Mouse (Mus musculus): Measurements from ENCODE around the gene Slc25a19. TPM values are rescaled to one million over a fixed set of nuclear protein-coding genes. Genes with fewer than 3 reads are reported as not detected.

The Slc25a19 gene
- 58.5 TPM for polyA plus RNA-seq (2015; fragmentation: Illumina TruSeq; extraction: RNeasy Lipid Tissue Mini Kit (QIAGEN cat#74804); ENCODE audit: insufficient read depth, low replicate concordance)

GRCm38 (mm10) chr11:115627705-115628464 is at the start of gene Slc25a19:
TSS of gene Slc25a19 (minus strand) at chr11:115628295.

DNA sequence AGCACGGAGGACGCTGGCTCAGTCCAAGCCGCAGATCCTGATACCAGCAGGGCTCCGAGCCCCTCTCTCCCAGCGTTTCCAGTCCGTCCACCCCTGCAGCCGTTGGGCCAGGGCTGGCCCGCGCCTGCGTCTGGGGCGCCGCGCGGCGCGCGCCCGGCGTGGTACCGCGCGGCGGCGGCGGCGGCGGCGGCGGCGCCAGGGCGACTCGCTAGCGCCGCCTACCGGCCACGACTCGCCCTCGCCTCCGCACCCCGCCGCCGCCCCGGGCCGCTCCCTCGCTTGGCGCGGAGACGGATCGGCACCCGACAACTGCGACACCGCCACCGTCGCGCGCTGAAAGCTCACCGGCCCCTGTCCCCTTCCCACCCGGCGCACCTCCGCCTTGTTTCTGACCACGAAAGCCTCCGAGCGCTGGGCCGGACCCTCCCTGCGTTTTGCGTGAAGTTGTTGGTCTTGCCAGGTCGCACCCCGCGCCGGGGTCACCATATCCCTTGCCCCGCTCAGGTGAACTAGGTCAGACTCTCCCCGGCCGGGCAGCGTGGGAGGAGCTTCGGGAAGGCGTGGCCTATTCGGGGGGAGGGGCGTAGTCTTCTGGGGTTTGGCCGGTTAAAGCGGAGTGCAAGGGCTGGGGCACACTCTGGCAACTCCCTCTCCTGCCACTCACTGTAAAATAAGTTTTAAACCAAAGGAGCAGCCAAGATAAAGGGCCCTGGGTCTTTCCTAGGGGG is 15.5 kb downstream of the Slc25a19 start, which contains the start of gene Mif4gd:
Gene Mif4gd, minus strand, starts transcription at position 560 of the 728 bp plus-strand sequence.

GRCm38 (mm10) chr11:115603476-115604303 is 24.4 kb downstream of the Slc25a19 start, which contains the start of the genes Mrps7 and Gga3:
TSS of gene Mrps7 (plus strand) at chr11:115603925.
TSS of gene Gga3 (minus strand) at chr11:115604051.

Other genes with a start within 250 kb of the Slc25a19 start
- 3.0 TPM for gene Cdr2l, start 246.4 kb downstream of the Slc25a19 start, polyA plus RNA-seq (2015; fragmentation: Illumina TruSeq; extraction: RNeasy Lipid Tissue Mini Kit (QIAGEN cat#74804); ENCODE audit: insufficient read depth, low replicate concordance)
- gene Mrpl58, start 224.5 kb downstream of the Slc25a19 start, polyA plus RNA-seq (2015; fragmentation: Illumina TruSeq; extraction: RNeasy Lipid Tissue Mini Kit (QIAGEN cat#74804); ENCODE audit: insufficient read depth, low replicate concordance): 64.5 TPM
- gene Atp5h, start 208.3 kb downstream of the Slc25a19 start, polyA plus RNA-seq (2015; fragmentation: Illumina TruSeq; extraction: RNeasy Lipid Tissue Mini Kit (QIAGEN cat#74804); ENCODE audit: insufficient read depth, low replicate concordance): 558 TPM
- gene Kctd2, start 208.2 kb downstream of the Slc25a19 start, polyA plus RNA-seq (2015; fragmentation: Illumina TruSeq; extraction: RNeasy Lipid Tissue Mini Kit (QIAGEN cat#74804); ENCODE audit: insufficient read depth, low replicate concordance): 34.0 TPM
- gene Trim80, start 187.8 kb downstream of the Slc25a19 start, polyA plus RNA-seq (2015; fragmentation: Illumina TruSeq; extraction: RNeasy Lipid Tissue Mini Kit (QIAGEN cat#74804); ENCODE audit: insufficient read depth, low replicate concordance): not detected
- gene Slc16a5, start 165.8 kb downstream of the Slc25a19 start, polyA plus RNA-seq (2015; fragmentation: Illumina TruSeq; extraction: RNeasy Lipid Tissue Mini Kit (QIAGEN cat#74804); ENCODE audit: insufficient read depth, low replicate concordance): 6.9 TPM
- 16.0 TPM for gene Armc7, start 152.6 kb downstream of the Slc25a19 start, polyA plus RNA-seq (2015; fragmentation: Illumina TruSeq; extraction: RNeasy Lipid Tissue Mini Kit (QIAGEN cat#74804); ENCODE audit: insufficient read depth, low replicate concordance)
- gene Nt5c, start 136.4 kb downstream of the Slc25a19 start, polyA plus RNA-seq (2015; fragmentation: Illumina TruSeq; extraction: RNeasy Lipid Tissue Mini Kit (QIAGEN cat#74804); ENCODE audit: insufficient read depth, low replicate concordance): 60.8 TPM
- gene Jpt1, start 113.9 kb downstream of the Slc25a19 start, polyA plus RNA-seq (2015; fragmentation: Illumina TruSeq; extraction: RNeasy Lipid Tissue Mini Kit (QIAGEN cat#74804); ENCODE audit: insufficient read depth, low replicate concordance): 133 TPM
- 663 TPM for gene Sumo2, start 92.0 kb downstream of the Slc25a19 start, polyA plus RNA-seq (2015; fragmentation: Illumina TruSeq; extraction: RNeasy Lipid Tissue Mini Kit (QIAGEN cat#74804); ENCODE audit: insufficient read depth, low replicate concordance)
- 89.0 TPM for gene Nup85, start 63.9 kb downstream of the Slc25a19 start, polyA plus RNA-seq (2015; fragmentation: Illumina TruSeq; extraction: RNeasy Lipid Tissue Mini Kit (QIAGEN cat#74804); ENCODE audit: insufficient read depth, low replicate concordance)
- gene Mrps7, start 24.4 kb downstream of the Slc25a19 start, polyA plus RNA-seq (2015; fragmentation: Illumina TruSeq; extraction: RNeasy Lipid Tissue Mini Kit (QIAGEN cat#74804); ENCODE audit: insufficient read depth, low replicate concordance): 23.8 TPM
- 52.1 TPM for gene Gga3, start 24.2 kb downstream of the Slc25a19 start, polyA plus RNA-seq (2015; fragmentation: Illumina TruSeq; extraction: RNeasy Lipid Tissue Mini Kit (QIAGEN cat#74804); ENCODE audit: insufficient read depth, low replicate concordance)
- 145 TPM for gene Mif4gd, start 15.3 kb downstream of the Slc25a19 start, polyA plus RNA-seq (2015; fragmentation: Illumina TruSeq; extraction: RNeasy Lipid Tissue Mini Kit (QIAGEN cat#74804); ENCODE audit: insufficient read depth, low replicate concordance)
- 264 TPM for gene Grb2, start 80.3 kb upstream of the Slc25a19 start, polyA plus RNA-seq (2015; fragmentation: Illumina TruSeq; extraction: RNeasy Lipid Tissue Mini Kit (QIAGEN cat#74804); ENCODE audit: insufficient read depth, low replicate concordance)
- 7.2 TPM for gene Tmem94, start 137.1 kb upstream of the Slc25a19 start, polyA plus RNA-seq (2015; fragmentation: Illumina TruSeq; extraction: RNeasy Lipid Tissue Mini Kit (QIAGEN cat#74804); ENCODE audit: insufficient read depth, low replicate concordance)
- 3.5 TPM for gene Caskin2, start 185.3 kb upstream of the Slc25a19 start, polyA plus RNA-seq (2015; fragmentation: Illumina TruSeq; extraction: RNeasy Lipid Tissue Mini Kit (QIAGEN cat#74804); ENCODE audit: insufficient read depth, low replicate concordance)
- 7.3 TPM for gene Tsen54, start 186.4 kb upstream of the Slc25a19 start, polyA plus RNA-seq (2015; fragmentation: Illumina TruSeq; extraction: RNeasy Lipid Tissue Mini Kit (QIAGEN cat#74804); ENCODE audit: insufficient read depth, low replicate concordance)
- gene Llgl2, start 195.8 kb upstream of the Slc25a19 start, polyA plus RNA-seq (2015; fragmentation: Illumina TruSeq; extraction: RNeasy Lipid Tissue Mini Kit (QIAGEN cat#74804); ENCODE audit: insufficient read depth, low replicate concordance): 7.2 TPM
- gene Myo15b, start 230.1 kb upstream of the Slc25a19 start, polyA plus RNA-seq (2015; fragmentation: Illumina TruSeq; extraction: RNeasy Lipid Tissue Mini Kit (QIAGEN cat#74804); ENCODE audit: insufficient read depth, low replicate concordance): 0.15 TPM

Data from spleen, adult 10 weeks (tissue).